Mouse (Mus musculus): ENCODE measurements around the gene Tex52.
A peak's percentile ranks its signal among the peaks of the same experiment; 100 is the strongest.
"Not testable (repeated sequence)": the region's sequence is repeated elsewhere in the genome, so short reads cannot be mapped to it uniquely, and the experiment has no call there.

The Tex52 gene

GRCm38 (mm10) chr6:128375192-128375591 lies at the start of gene Tex52, which contains the start of gene Gm44596:
TSS of gene Tex52 (plus strand) at chr6:128375456.
TSS of gene Gm44596 (plus strand) at chr6:128375503.
- no peak for DNase-seq

GRCm38 (mm10) chr6:128334397-128335124 lies 40.7 kb upstream of the Tex52 start:
- peak; percentile 80 to 90 for DNase-seq

- no peak for DNase-seq
Measured at GRCm38 (mm10) chr6:128337467-128337866, 37.8 kb upstream of the Tex52 start.

DNA sequence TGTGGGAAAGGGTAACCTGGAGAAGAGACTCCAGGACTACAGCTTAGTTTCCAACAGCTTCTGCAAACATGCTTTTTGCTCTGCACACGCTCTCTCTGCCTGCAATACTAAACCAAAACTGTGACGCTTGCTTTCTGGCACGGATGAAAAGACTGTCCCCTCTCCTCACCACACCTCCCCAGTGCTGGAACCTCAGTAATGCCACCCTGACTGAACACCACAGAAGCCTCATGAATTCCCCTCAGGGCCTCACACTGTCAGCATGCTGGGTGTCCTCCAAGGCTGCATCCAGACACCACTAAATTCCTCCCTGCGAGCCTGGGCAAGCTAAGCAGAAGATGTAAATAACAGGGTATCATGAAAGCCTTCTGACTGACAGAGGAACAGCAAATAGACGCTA lies 36.4 kb upstream of the Tex52 start:
- no peak for DNase-seq

- no peak for DNase-seq
Measured at GRCm38 (mm10) chr6:128341956-128342723, 33.1 kb upstream of the Tex52 start.

GRCm38 (mm10) chr6:128345623-128346022 lies 29.6 kb upstream of the Tex52 start:
- no peak for DNase-seq

- no peak for DNase-seq
Measured at GRCm38 (mm10) chr6:128346782-128347181, 28.5 kb upstream of the Tex52 start.

DNA sequence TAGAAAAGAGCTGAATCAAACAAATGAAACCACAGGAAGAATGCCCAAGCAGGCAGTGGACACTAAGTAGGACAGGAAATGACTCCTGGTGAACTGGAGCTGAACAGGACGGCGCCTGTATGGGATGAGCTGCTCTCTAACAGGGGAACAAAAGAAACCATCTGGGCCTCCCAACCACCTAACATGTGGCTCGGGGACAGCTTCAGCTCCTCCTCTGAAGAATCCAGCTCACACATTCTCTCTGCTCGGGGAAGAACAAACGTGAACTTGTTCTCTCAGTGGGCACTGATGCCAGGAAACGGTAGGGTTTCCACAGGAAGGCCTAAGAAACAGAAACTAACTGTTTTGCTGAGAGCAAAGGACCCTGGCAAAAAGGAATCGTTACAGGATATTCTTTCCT lies 25.5 kb upstream of the Tex52 start:
- DNase-seq, result peak in 1 of 2 experiments; percentile 22

GRCm38 (mm10) chr6:128354140-128354539 lies 21.1 kb upstream of the Tex52 start:
- DNase-seq, result no peak

DNA sequence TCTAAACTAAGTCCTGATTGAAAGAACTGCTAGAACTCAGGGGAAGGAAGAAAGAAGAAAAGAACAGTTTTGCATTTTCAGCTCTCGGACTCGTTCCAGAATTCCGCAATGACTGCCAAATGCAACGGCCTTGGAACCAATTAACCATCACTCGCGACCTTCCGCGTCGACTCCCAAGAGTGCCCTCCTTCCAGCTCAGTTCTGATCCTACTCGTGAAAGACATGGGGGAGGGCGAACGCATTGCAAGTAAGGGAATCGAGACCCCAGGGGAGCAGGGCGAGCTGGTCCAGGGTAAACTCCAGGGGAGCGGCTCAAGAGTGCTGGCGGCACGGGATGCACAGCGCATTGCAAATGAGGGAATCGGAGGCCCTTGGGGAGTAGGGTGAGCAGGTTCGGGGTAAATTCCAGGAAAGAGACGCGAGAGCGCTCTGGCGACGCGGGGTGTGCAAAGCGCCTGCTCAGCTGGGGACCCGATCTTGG lies 20.0 kb upstream of the Tex52 start:
- peak in 1 of 2 experiments; percentile 53 for DNase-seq

- peak; percentile 97 to 99 for DNase-seq
Measured at GRCm38 (mm10) chr6:128355726-128356416, 19.4 kb upstream of the Tex52 start, which contains the start of gene Tulp3. TSS of gene Tulp3 (minus strand) at chr6:128355851.

GRCm38 (mm10) chr6:128358999-128359398 lies 16.3 kb upstream of the Tex52 start:
- peak; percentile 80 to 84 for DNase-seq

DNA sequence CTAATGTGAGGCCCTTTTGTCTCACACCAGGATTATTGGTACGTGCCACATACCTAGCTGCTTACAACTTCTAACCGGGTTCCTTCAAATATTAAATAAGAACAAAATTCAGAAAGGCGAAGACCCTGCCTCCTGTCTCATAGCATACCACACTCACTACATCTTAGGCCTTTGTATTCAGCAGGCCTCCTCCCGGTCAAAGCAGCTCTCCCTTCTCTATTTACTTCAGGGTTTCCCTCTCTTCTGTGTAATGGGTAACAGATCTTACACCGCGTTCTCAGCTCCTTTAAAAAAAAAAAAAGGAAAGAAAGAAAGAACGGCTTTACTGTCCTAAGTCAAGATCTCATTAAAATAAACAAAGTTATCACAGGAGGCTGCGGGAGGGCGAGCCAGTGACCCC lies 13.4 kb upstream of the Tex52 start:
- DNase-seq, result no peak

DNA sequence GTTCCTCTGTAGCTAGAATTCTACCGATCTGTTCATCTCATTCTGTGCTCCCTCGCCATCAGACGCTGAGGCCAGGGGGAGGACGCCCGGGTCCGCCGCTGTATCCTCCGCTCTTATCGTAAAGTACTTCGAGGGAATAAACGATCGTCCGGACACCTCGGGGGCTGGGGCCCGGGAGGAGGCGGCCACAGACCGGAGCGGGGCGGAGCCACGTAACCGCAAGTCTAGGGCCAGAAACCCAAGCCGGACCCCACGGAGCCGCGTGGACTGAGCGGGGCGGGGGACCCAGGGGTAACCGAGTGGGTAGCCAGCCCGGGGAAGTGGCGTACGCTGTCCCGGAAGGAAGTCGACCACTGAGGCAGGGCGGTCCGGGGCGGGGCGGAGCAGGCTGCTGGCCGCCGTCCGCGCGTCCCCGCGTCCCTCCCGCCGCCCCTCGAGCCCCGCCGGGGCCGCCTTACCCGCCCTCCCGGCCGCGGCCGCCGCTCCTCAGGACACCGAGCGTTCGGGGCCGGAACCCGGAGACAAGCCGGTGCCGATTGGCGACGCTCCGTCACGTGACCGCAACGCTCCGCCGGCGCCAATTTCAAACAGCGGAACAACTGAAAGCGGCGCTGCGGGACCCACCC lies 12.8 kb upstream of the Tex52 start, which contains the start of the genes Rhno1 and Foxm1:
Gene Rhno1 (minus strand): TSS at position 531 of the 626 bp plus-strand sequence.
Gene Foxm1 (plus strand): TSS at position 587 of the 626 bp plus-strand sequence.
- DNase-seq, result peak; percentile 87 to 92

- no peak for DNase-seq
Measured at GRCm38 (mm10) chr6:128363007-128363825, 12.0 kb upstream of the Tex52 start.

DNA sequence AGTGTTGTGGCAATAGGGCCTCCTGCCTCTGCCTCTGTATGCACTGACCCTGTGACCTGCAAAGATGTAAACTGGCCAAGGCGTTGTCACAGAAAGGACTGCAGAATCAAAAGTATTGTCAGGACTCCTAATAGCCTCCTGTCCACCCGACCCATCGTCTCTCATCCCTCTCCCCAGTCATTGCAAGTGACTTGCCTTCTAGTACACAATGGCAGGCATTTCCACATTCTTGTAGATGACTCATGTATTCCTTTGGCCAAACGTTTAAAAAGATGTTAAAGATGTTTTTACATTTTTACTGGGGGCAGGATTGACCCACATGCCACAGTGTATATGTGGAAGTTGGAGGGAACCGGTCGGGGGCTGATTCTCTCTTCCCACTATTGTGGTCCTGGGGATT lies 10.5 kb upstream of the Tex52 start:
- DNase-seq, result no peak

DNA sequence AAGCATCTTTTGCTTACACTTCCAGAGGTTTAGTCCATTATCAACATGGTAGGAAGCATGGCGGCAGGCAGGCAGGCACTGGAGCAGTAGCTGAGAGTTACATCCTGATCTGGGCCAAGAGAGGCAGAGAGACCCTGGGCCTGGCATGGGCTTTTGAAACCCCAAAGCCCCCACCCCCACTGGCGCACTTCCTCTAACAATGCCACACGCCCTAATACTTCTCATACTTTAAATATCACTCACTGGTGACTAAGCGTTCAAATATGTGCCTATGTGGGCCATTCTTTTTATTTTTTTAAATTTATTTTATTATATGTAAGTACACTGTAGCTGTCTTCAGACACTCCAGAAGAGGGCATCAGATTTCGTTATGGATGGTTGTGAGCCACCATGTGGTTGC lies 8.8 kb upstream of the Tex52 start:
- no peak for DNase-seq

DNA sequence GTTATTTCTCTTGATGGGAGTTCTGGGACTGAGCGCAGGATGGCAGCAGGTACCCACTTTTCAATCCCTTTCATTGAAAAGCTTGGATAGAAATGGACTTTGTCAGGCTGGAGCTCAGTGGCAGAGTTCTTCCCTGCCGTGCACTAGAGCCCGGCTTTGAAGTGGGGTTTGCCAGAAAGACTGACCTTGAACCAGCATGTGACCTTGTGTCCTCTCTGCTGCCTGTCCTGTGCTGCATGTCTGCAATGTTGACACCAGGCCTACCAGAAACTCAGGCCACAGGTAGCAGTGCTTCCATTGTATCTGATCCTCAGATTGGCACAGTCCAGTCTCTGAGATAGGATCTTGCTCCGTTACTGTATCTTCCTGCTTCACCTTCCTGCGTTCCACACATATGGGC lies 5.2 kb upstream of the Tex52 start:
- no peak for DNase-seq

DNA sequence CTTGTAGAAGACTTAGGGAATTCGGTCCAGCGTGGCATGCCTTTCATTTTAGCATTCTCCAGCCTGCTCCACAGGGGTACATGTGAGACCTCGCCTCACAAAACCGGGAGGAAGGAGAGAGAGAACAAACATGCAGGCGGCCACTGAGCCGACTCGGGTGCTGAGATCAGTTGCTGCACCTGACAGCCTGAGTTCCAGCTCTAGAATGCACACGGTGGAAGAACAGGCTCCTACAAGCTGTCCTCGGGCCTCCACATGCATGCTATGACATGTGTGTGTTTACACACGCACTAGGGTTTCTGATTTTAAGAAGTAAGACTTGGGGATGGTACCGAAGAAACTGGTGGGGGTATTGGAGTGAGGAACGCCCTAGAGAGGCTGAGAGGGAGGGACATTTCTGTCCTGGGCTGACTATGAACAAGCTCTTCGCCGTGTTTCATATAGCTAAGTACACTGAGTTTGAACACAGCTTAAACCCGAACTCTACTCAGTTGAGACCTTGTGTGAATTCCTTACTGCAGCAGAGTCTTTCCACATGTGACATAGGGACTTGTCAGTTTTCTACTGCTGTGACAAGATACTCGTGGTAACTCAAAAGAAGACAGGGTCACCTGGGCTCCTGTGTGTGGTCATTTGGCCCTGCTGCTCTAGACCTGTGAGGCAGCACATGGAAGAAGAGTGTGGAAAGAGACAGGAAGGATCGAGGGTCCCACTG lies 1.3 kb downstream of the Tex52 start:
- DNase-seq, result no peak

DNA sequence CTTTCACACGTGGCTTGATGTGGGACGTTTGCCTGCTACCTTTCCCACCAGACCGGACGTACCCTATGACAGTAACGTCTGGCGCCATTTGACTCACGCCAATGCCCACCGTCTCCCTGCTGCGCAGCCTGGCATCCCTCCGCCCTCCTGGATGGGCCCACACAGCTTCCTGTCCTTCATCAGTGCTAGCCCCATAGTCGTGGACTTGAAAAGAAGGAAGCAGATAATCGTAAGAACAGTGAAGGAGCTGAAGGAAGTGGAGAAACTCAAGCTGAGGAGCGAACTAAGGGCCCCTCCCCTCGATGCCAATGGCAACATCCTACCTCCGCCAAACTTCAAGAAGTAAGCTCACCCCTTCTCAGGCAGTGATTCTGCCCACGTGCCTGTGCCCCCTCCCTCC lies 4.4 kb downstream of the Tex52 start:
- DNase-seq, result no peak

GRCm38 (mm10) chr6:128380594-128381167 lies 5.4 kb downstream of the Tex52 start:
- DNase-seq, result not testable (repeated sequence)
